Mouse (Mus musculus) c-Kit-positive CD71-positive TER-119-negative erythroid progenitor cells, embryonic 14.5 days (primary cell): ENCODE measurements at regions not wholly inside any gene's neighbourhood (a gene's known extent, or its start where the extent isn't known, plus 50 kb on each side); places are given as distances from the start of the nearest gene placed in this dataset.

Source experiments
- DNase-seq: peaks from one replicate; pipeline ENCODE4 v3.0.0-alpha.2; 2013; ENCODE audit warnings: low read depth

GRCm38 (mm10) chr13:102639651-102640050 is 53.7 kb upstream of the Cd180 start:
- no peak for DNase-seq

- DNase-seq, result no peak
Measured at GRCm38 (mm10) chr13:102640171-102640570, 53.2 kb upstream of the Cd180 start.
